Mouse (Mus musculus) embryonic facial prominence, embryonic 13.5 days (tissue): ENCODE measurements around the gene Pramel4. TPM values are rescaled to one million over a fixed set of nuclear protein-coding genes. Genes with fewer than 3 reads are reported as not detected.
"Not testable (repeated sequence)": the region's sequence is repeated elsewhere in the genome, so short reads cannot be mapped to it uniquely, and the experiment has no call there.

Source experiments
- ATAC-seq: fragments of 200-750 bp; cut with Nextera tagmentation; 2 replicates; pipeline ENCODE4 v1.8.0; 2017; ENCODE audit warnings: low read depth; ENCODE audit not compliant: insufficient number of reproducible peaks, insufficient read depth, low FRiP score, low TSS enrichment
- H3K27ac ChIP-seq: fragments of 300-500 bp; sonication (generic); 2 replicates; pipeline ENCODE4 v1.5.1; 2015; ENCODE audit warnings: moderate library complexity, mild to moderate bottlenecking, inconsistent platforms
- H3K27me3 ChIP-seq: fragments of 300-500 bp; sonication (generic); 2 replicates; pipeline ENCODE4 v1.6.1; 2015; ENCODE audit warnings: mild to moderate bottlenecking, inconsistent platforms
- H3K36me3 ChIP-seq: fragments of 300-500 bp; sonication (generic); 2 replicates; pipeline ENCODE4 v1.6.1; 2015; ENCODE audit warnings: mild to moderate bottlenecking, inconsistent platforms
- H3K4me1 ChIP-seq: fragments of 300-500 bp; sonication (generic); 2 replicates; pipeline ENCODE4 v1.6.1; 2015; ENCODE audit warnings: inconsistent platforms
- H3K4me2 ChIP-seq: fragments of 300-500 bp; sonication (generic); 2 replicates; pipeline ENCODE4 v1.6.1; 2015; ENCODE audit warnings: moderate library complexity, mild to moderate bottlenecking, inconsistent platforms
- H3K4me3 ChIP-seq: fragments of 300-500 bp; sonication (generic); 2 replicates; pipeline ENCODE4 v1.5.1; 2015; ENCODE audit warnings: mild to moderate bottlenecking, inconsistent platforms
- H3K9ac ChIP-seq: fragments of 300-500 bp; sonication (generic); 2 replicates; pipeline ENCODE4 v1.6.1; 2015; ENCODE audit warnings: mild to moderate bottlenecking, inconsistent platforms
- H3K9me3 ChIP-seq: fragments of 300-500 bp; sonication (generic); 2 replicates; pipeline ENCODE4 v1.6.1; 2016; ENCODE audit warnings: inconsistent platforms
- WGBS: fragments of 180-500 bp; shearing (Covaris S2); methylation state at CpG from one replicate; pipeline ENCODE4 v1.1.7; 2015; ENCODE audit warnings: mixed read lengths; 5-methylcytosine and 5-hydroxymethylcytosine counted together
- polyA plus RNA-seq: library from polyadenylated mRNA; unstranded; fragments of >200 nt; fragmentation: Nextera tagmentation; extraction: Ambion mirVana; gene quantifications from 2 replicates; pipeline ENCODE4 v1.2.1, GENCODE M21; 2015

Gene Pramel4
- not detected in 2 replicates for polyA plus RNA-seq

DNA sequence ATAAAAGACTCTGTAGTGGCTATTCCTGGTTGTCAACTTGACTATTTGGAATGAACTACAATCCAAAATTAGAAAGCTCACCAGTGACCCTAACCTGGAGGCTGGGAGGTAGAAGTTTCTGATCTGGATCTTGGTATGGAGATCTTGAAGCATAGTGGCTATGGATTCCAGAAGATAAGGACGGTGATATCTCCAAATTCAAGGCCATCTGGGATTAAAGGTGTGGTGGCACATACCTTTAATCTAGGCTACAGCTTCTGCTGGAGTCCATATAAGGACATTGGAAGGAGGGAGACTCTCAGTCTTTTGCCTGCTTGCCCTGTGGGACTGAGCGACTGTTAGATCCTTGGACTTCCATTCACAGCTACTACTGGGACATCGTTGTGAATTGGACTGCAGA, at the start of gene Pramel4:
Pramel4 (plus strand) TSS at position 301 of the 400 bp plus-strand sequence.
- H3K9ac ChIP-seq, H3K4me2 ChIP-seq, ATAC-seq, H3K9me3 ChIP-seq, H3K36me3 ChIP-seq, H3K27me3 ChIP-seq, H3K27ac ChIP-seq, H3K4me3 ChIP-seq, H3K4me1 ChIP-seq: not testable (repeated sequence)
- WGBS: 76% methylated on average over 3 of the region's 3 CpGs

DNA sequence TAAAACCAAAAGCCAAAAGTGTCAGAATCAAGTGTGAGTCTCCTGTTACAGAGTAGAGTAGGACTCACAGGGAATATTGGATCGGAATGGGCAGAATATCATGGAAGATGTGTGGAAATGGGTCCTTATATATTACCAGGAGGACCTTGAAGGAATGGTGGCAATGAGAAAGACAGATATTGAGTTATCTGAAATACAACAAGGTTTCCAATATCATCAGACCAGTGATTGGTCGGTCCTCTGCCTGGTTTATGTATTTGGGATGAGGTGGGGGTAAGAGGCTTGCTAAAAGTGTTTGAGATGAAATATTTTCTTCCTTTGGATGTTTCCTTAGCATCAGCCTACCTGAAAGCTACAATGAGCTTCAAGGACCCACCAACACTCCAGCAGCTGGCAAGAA, 47.2 kb downstream of the Pramel4 start, which contains the start of gene Gm13102:
Gm13102 (plus strand) TSS at position 301 of the 400 bp plus-strand sequence.
- not testable (repeated sequence) for H3K4me3 ChIP-seq, H3K9me3 ChIP-seq, H3K27ac ChIP-seq, ATAC-seq, H3K9ac ChIP-seq, H3K36me3 ChIP-seq, H3K4me1 ChIP-seq, H3K4me2 ChIP-seq, H3K27me3 ChIP-seq
- WGBS: 83% methylated on average over 1 of the region's 2 CpGs

Other genes with a start within 250 kb of the Pramel4 start
- gene Gm13084, start 243.0 kb upstream of the Pramel4 start, polyA plus RNA-seq: not detected in 2 replicates
- not detected in 2 replicates for gene Gm13103, start 212.6 kb upstream of the Pramel4 start, polyA plus RNA-seq
- not detected in 2 replicates for gene Pramef6, start 158.7 kb upstream of the Pramel4 start, polyA plus RNA-seq
- not detected in 2 replicates for gene Pramef25, start 108.1 kb upstream of the Pramel4 start, polyA plus RNA-seq
- gene Gm13101, start 92.2 kb upstream of the Pramel4 start, polyA plus RNA-seq: not detected in 2 replicates
- gene Pramef17, start 64.8 kb upstream of the Pramel4 start, polyA plus RNA-seq: not detected in 2 replicates
- not detected in 2 replicates for gene Gm13102, start 47.3 kb downstream of the Pramel4 start, polyA plus RNA-seq
- gene Oog3, start 103.5 kb downstream of the Pramel4 start, polyA plus RNA-seq: not detected in 2 replicates
- gene Oog2, start 131.6 kb downstream of the Pramel4 start, polyA plus RNA-seq: not detected in 2 replicates
- gene C87977, start 154.2 kb downstream of the Pramel4 start, polyA plus RNA-seq: not detected in 2 replicates
- not detected in 2 replicates for gene Pramel5, start 221.4 kb downstream of the Pramel4 start, polyA plus RNA-seq